Mouse (Mus musculus) ES-E14 (cell line): ENCODE data around the gene Fam208b. TPM values are rescaled to one million over a fixed set of nuclear protein-coding genes. Genes with fewer than 3 reads are reported as not detected.

Source experiments
- DNase-seq: peaks from one replicate; pipeline ENCODE4 v3.0.0-alpha.2; 2013; ENCODE audit warnings: low read depth, low spot score
- H3K27ac ChIP-seq: 2 replicates; pipeline ENCODE4 v1.5.1; 2012; ENCODE audit warnings: low read depth, mild to moderate bottlenecking, low read length, moderate library complexity, mixed read lengths; ENCODE audit not compliant: poor library complexity, insufficient read depth, severe bottlenecking
- H3K36me3 ChIP-seq: 2 replicates; pipeline ENCODE4 v1.6.1; 2012; ENCODE audit warnings: mild to moderate bottlenecking, low read length, moderate library complexity, mixed read lengths; ENCODE audit not compliant: control insufficient read depth, poor library complexity, insufficient read depth, severe bottlenecking
- H3K4me1 ChIP-seq, 2 experiments: fragments of 150-350 bp in 1 of 2; sonication (generic) in 1 of 2; 2 replicates each; pipeline ENCODE4 v1.6.1; 2012; ENCODE audit warnings: low read length in 2 of 2, mild to moderate bottlenecking in 1 of 2, mixed read lengths in 1 of 2; ENCODE audit not compliant: control insufficient read depth in 2 of 2, insufficient read depth in 2 of 2, poor library complexity in 1 of 2
- H3K4me3 ChIP-seq, 2 experiments: fragments of 150-350 bp in 1 of 2; sonication (generic) in 1 of 2; 2 replicates each; pipeline ENCODE4 v1.5.1; 2012; ENCODE audit warnings: low read length in 2 of 2, low read depth in 1 of 2, mild to moderate bottlenecking in 1 of 2, mixed read lengths in 1 of 2; ENCODE audit not compliant: insufficient read depth in 1 of 2, poor library complexity in 1 of 2, severe bottlenecking in 1 of 2
- H3K9ac ChIP-seq: 2 replicates; pipeline ENCODE4 v1.6.1; 2012; ENCODE audit warnings: low read depth, mild to moderate bottlenecking, low read length, mixed read lengths; ENCODE audit not compliant: poor library complexity, insufficient read depth, severe bottlenecking
- H3K9me3 ChIP-seq: fragments of 150-350 bp; sonication (generic); 2 replicates; pipeline ENCODE4 v1.6.1; 2012; ENCODE audit warnings: low read depth, mild to moderate bottlenecking, low read length; ENCODE audit not compliant: control insufficient read depth, insufficient read depth
- CHD2 ChIP-seq: IDR thresholded peaks from 2 replicates; pipeline ENCODE4 v1.6.1; 2014; ENCODE audit warnings: mild to moderate bottlenecking, low read depth, low read length, inconsistent platforms
- HCFC1 ChIP-seq: IDR thresholded peaks from 2 replicates; pipeline ENCODE4 v1.6.1; 2012; ENCODE audit warnings: low read length, inconsistent platforms, borderline replicate concordance; ENCODE audit not compliant: insufficient read depth
- MAFK ChIP-seq: IDR thresholded peaks from 2 replicates; pipeline ENCODE4 v1.6.1; 2014; ENCODE audit warnings: mild to moderate bottlenecking, low read depth, low read length, inconsistent platforms; ENCODE audit not compliant: insufficient read depth
- ZC3H11A ChIP-seq: IDR thresholded peaks from 2 replicates; pipeline ENCODE4 v1.6.1; 2012; ENCODE audit warnings: low read depth, mild to moderate bottlenecking, inconsistent platforms, low read length, borderline replicate concordance
- ZNF384 ChIP-seq: IDR thresholded peaks from 2 replicates; pipeline ENCODE4 v1.6.1; 2012; ENCODE audit warnings: low read depth, low read length, inconsistent platforms
- in situ Hi-C, 2 experiments: fragments of 600-800 bp; cut with MboI; formaldehyde crosslinking; loops; one replicate each; pipeline ENCODE4 v1.15.1; 2025; ENCODE audit warnings: low sequenced_read_pairs in 2 of 2, inconsistent platforms in 1 of 2; ENCODE audit not compliant: unreplicated experiment in 2 of 2
- total RNA-seq: library from RNA; depleted of rRNA; stranded (reverse); fragments of 300-350 nt; gene quantifications from 2 replicates; pipeline ENCODE4 v1.2.3, GENCODE M21; 2012; rRNA removed

Fam208b gene
- 33.1 and 34.9 TPM in 2 replicates for total RNA-seq

DNA sequence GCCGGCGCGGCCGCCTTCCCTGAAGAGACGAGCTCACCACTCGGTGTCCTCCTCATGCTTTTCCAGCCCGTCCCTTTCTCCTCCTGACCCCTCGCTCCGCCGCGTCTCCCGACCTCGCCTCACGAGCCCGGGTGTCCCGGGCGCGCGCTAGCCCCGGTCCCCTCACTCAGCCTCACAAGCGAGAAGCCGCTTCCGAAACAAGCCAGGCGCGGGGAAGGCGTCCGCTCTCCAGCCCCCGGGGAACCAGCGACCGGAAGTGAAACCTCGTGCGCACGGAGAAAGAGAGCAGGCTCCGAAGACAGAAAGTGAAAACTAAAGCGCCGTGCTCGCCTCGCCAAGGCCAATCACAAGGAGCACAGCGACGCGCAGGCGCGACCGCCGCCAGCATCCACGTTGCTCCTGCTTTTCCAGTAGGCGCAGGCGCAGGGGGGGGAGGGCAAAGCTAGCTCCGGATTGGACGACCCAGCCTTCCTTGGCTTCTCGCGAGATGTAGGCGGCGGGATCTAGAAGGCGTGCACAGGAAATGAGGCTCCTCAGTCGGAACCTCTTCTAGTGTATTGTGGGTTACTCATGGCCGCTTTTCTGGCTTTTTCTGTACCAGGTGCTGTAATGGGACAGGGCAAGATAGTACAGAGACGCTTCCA, at the start of gene Fam208b:
Gene Fam208b, minus strand, starts transcription at position 314 of the 644 bp plus-strand sequence.
- peak; percentile 60; the same call in 1 of the 2 replicates for TF ChIP-seq HCFC1
- TF ChIP-seq ZC3H11A = no peak
- peak; percentile 97 for TF ChIP-seq CHD2
- peak within 1 kb of the TSS; percentile 30; the same call in 1 of the 2 replicates for H3K27ac ChIP-seq
- in situ Hi-C loops = no loop called here
- DNase-seq = peak; percentile 74
- no peaks in the 10 kb centered on the region for H3K36me3 ChIP-seq
- H3K9ac ChIP-seq = peak within 1 kb of the TSS; percentile 77
- peaks cover 6% of the 10 kb centered on the region for H3K9me3 ChIP-seq
- H3K4me3 ChIP-seq = peak within 1 kb of the TSS; percentile 75 to 93
- H3K4me1 ChIP-seq = no peaks in the 10 kb centered on the region

DNA sequence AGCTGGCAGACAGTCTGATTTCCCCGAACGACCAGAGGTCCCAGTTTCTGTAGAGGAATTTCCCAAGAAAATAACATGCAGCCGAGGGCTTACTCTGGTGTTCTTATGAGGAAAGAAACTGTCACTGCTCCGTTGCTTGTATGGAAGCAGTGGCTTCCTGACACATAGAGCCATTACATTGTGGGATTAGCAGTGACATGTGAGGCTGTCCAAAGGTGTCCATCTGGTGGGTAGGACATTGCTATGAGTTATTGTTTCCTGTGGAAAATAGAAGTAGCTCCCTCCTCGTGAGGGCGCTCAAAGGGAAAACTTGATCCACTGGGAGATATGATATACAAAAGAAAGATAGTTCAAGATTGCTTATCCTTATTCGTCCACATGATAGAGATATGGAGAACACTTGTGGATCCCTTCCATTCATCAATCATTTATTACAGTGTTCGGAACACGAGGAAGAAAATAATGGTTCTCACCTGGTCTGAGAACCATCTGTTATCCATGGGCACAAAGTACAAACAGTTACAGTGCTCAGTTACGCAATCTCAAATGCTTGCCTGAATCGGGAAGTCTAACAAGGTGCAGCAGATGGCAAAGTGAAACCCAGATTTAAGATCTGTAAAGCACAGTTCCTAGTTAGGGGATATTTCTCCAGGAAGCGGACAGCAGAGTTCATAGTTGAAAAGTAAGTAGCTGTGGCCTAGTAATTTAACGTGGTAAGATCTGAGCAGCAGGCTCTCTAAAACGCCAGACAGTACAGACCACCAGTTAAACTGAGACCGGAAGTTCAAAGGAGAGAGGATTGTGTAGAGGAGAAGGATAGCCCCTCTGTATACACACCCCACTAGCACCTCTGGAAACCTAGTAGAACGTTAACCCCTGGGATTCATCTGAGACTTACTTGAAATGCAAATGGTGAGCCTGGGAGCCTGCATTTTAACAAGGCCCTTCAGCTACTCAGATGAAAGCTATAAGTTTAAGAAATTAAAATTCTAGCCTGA, 48.6 kb upstream of the Fam208b start:
- TF ChIP-seq MAFK = no peak
- no peak for TF ChIP-seq ZC3H11A
- TF ChIP-seq ZNF384 = no peak
- TF ChIP-seq HCFC1 = no peak
- TF ChIP-seq CHD2 = no peak
- in situ Hi-C loops = loop anchor here in 1 of 2 experiments (10.0 to 25.0 kb wide), 2 partner anchors 228 to 345 kb away; no protein-coding TSS in a partner anchor
- H3K4me3 ChIP-seq = no peak overlapping the region
- no peak overlapping the region for H3K27ac ChIP-seq
- no peaks in the 10 kb centered on the region for H3K4me1 ChIP-seq
- H3K9ac ChIP-seq = no peak overlapping the region
- no peak for DNase-seq
- no peaks in the 10 kb centered on the region for H3K36me3 ChIP-seq
- no peaks in the 10 kb centered on the region for H3K9me3 ChIP-seq

- no peak for DNase-seq
- Histone ChIP-seq H3K27ac (no peak overlapping the region), H3K36me3 (no peaks in the 10 kb centered on the region), H3K9me3 (no peaks in the 10 kb centered on the region), H3K4me1 (no peaks in the 10 kb centered on the region), H3K4me3 (no peak overlapping the region), H3K9ac (no peak overlapping the region)
- no peak for TF ChIP-seq CHD2
- TF ChIP-seq MAFK = no peak
- TF ChIP-seq ZNF384 = no peak
- in situ Hi-C loops = loop anchor here in 1 of 2 experiments (25.0 kb wide), 1 partner anchor 233 kb away; no protein-coding TSS in a partner anchor
Measured at GRCm38 (mm10) chr13:3654432-3654831, 43.5 kb upstream of the Fam208b start.

DNA sequence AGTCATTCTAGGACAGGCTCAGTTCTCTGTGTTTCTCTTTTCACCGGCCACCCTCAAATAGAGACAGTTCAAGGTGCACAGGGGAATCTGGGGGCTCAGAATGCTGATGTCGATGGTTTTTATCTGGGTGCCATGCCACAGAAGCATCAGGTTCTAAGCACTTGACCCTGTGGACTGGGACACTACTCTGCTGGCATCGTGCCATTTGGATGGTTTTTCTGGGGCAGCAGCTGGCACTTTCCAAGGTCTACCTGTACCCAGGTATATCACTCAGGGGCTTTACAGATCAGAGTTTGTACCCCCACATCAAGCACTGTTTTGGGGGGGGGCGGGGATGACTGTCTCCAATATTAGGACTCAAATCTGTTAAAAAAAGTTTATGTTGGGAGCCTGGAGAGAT, 39.7 kb upstream of the Fam208b start:
- Histone ChIP-seq H3K9me3 (no peaks in the 10 kb centered on the region), H3K27ac (no peak overlapping the region), H3K4me3 (no peak overlapping the region), H3K9ac (no peak overlapping the region), H3K36me3 (no peaks in the 10 kb centered on the region), H3K4me1 (no peaks in the 10 kb centered on the region)
- in situ Hi-C loops = loop anchor here in 1 of 2 experiments (25.0 kb wide), 1 partner anchor 237 kb away; no protein-coding TSS in a partner anchor
- DNase-seq = no peak
- TF ChIP-seq MAFK (no peak), ZC3H11A (no peak), CHD2 (no peak), HCFC1 (no peak), ZNF384 (no peak)
